In the genomic region with DNA sequence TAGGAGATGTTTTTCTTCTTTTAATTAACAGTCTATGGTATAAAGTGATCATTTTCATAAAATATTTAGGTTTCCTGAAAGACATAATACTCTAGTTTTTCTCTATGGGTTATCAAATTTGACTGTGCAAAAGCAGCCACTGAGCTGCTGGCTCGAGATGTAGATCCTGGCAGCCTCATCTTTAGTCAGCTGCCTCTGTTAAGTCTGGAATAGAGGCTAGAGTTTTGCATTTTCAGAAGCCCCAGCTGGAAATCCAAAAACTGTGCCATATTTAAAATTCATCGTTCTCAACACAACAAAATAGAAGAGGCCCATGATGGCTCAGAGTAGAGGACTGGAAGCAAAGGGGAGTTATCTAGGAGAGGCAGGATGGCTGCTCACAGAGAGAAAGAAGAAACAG, we compare ENCODE assay signal across 27 mouse cellular contexts.
"Had no signal": no experiment of that assay in that cellular context is flagged by ENCODE, and none has a peak within 500 bp of the region (broad histone marks: within the 10 kb centered on the region; RNA-seq: fewer than 3 reads in every experiment).

No protein-coding gene starts in this region.

- H3K36me3 ChIP-seq: embryonic facial prominence, embryonic 10.5 days; embryonic facial prominence, embryonic 12.5 days; embryonic facial prominence, embryonic 13.5 days; embryonic facial prominence, embryonic 15.5 days; forebrain, embryonic 10.5 days; forebrain, embryonic 12.5 days; forebrain, embryonic 15.5 days; heart, embryonic 10.5 days had no signal

- H3K4me3 ChIP-seq: embryonic facial prominence, embryonic 10.5 days; embryonic facial prominence, embryonic 12.5 days; embryonic facial prominence, embryonic 13.5 days; embryonic facial prominence, embryonic 15.5 days; erythroblast, embryonic 14.5 days; forebrain, embryonic 10.5 days; forebrain, embryonic 12.5 days; forebrain, embryonic 15.5 days; gastrocnemius, adult 2 months; heart, adult 2 months; heart, embryonic 10.5 days had no signal

- H3K27ac ChIP-seq: embryonic facial prominence, embryonic 10.5 days; embryonic facial prominence, embryonic 12.5 days; embryonic facial prominence, embryonic 13.5 days; embryonic facial prominence, embryonic 15.5 days; forebrain, embryonic 10.5 days; forebrain, embryonic 12.5 days; forebrain, embryonic 15.5 days; heart, adult 2 months; heart, embryonic 10.5 days had no signal

- H3K27me3 ChIP-seq: embryonic facial prominence, embryonic 12.5 days; embryonic facial prominence, embryonic 13.5 days; embryonic facial prominence, embryonic 15.5 days; forebrain, embryonic 12.5 days; forebrain, embryonic 15.5 days had no signal

- H3K4me2 ChIP-seq: embryonic facial prominence, embryonic 12.5 days; embryonic facial prominence, embryonic 13.5 days; embryonic facial prominence, embryonic 15.5 days; forebrain, embryonic 12.5 days; forebrain, embryonic 15.5 days had no signal

- H3K9me3 ChIP-seq: embryonic facial prominence, embryonic 10.5 days; embryonic facial prominence, embryonic 12.5 days; embryonic facial prominence, embryonic 15.5 days; forebrain, embryonic 10.5 days; forebrain, embryonic 12.5 days; forebrain, embryonic 15.5 days; heart, embryonic 10.5 days had no signal

- ATAC-seq: forebrain, embryonic 14.5 days; forebrain, embryonic 15.5 days; forebrain, embryonic 16.5 days had no signal

- H3K4me1 ChIP-seq: embryonic facial prominence, embryonic 10.5 days; embryonic facial prominence, embryonic 12.5 days; embryonic facial prominence, embryonic 13.5 days; embryonic facial prominence, embryonic 15.5 days; forebrain, embryonic 10.5 days; forebrain, embryonic 12.5 days; forebrain, embryonic 15.5 days; heart, embryonic 10.5 days had no signal

- H3K9ac ChIP-seq: embryonic facial prominence, embryonic 12.5 days; embryonic facial prominence, embryonic 13.5 days; embryonic facial prominence, embryonic 15.5 days; forebrain, embryonic 12.5 days; forebrain, embryonic 15.5 days had no signal

- DNase-seq: cerebellum, adult 18-20 months; cerebellum, adult 2 months; cerebellum, adult 8-10 months; cerebellum, adult 9-10 months; cerebellum, adult 9-11 months; cerebellum, postnatal 10 days; cerebellum, postnatal 14 days; cerebellum, postnatal 25 days; cerebellum, postnatal 36 days; embryo, embryonic 11 days; gastrocnemius, adult 2 months; gastrocnemius, postnatal 10 days; gastrocnemius, postnatal 14 days; gastrocnemius, postnatal 25 days; gastrocnemius, postnatal 36 days; heart, adult 2 months had no signal
